Mouse (Mus musculus) cerebellum, postnatal 36 days (tissue): ENCODE measurements at regions not wholly inside any gene's neighbourhood (a gene's known extent, or its start where the extent isn't known, plus 50 kb on each side); places are given as distances from the start of the nearest gene placed in this dataset.

Experiments
- DNase-seq, 2 experiments: peaks; one replicate each; pipeline ENCODE4 v3.0.0; 2021 to 2022; ENCODE audit warnings: mixed read lengths in 2 of 2

DNA sequence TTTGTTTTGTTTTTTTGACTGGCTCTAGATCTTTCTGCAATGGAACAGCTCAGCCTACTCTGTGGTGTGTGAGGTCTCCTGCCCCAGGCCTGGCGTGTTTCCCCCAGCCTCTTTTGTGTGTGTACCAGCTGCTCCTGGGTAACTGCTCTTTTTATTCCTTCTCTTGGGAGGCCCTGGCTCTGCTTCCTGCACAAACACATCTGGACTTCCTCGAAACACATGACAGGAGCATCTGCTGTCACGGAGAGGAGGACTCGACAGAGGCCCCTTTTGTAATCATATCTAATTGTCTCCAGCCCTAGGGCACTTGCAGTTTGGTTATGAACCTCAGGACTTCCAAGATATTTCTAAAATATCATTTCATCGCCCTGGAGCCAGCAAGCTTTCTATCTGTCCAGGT, 79.5 kb upstream of the Sdk2 start:
- DNase-seq: no peak

DNA sequence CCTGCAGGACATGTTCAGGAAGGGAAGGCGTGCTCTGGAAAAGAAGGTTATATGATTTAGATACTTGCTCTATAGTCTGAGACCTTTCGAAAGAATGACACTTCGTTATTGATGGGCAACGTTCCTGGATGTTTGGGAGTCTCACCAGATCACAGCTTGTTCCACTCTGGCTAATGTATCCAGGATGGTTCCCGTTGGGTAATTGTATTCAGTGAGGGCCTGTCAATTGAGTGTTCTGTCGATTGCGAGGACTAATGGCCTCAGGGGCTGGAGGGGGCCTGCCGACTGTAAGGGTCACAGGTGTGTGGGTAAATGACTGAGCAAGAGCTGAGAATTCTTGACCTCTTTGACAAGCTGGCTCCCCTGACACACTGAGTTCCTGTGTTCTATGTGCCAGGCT, 62.4 kb upstream of the Sdk2 start:
- no peak for DNase-seq

DNA sequence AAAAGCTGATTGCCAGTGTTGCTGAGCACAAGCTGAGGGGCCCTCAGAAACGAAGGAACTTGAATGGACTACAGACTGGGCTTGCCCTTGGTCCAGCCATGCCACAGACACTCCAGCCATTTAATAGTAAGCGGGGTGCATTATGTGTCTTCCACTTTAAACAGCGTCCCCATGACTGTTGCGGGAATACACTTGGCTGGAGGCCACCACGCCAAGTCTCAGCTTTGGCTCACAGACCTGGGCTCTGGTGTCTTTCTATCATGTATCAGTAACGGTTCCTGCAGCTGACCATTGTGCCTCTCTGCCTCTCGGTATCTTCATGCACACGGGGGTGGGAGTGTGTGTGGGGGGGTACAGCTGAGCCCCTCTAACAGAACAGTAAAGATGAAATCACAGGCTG, 62.0 kb upstream of the Sdk2 start:
- DNase-seq: no peak

DNA sequence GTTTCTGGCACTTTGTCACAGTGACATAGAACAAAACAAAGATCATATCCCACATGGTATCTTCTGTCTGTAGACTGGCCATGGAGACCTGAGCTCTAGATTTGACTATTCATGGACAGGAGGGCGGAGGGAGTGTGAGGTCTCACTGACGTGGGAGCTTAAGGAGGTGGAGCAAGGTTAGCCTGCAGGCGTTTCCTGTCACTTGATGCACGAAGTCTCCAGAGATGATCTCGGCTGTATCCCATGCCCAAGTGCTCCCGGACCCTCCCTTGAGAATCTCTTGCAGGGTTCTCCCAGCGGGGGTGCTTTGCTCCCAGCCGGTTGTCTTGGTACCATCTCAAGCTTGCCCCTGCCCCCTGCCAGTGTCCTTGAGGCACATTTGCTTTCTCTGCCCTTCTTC, 60.6 kb upstream of the Sdk2 start:
- DNase-seq: no peak

DNA sequence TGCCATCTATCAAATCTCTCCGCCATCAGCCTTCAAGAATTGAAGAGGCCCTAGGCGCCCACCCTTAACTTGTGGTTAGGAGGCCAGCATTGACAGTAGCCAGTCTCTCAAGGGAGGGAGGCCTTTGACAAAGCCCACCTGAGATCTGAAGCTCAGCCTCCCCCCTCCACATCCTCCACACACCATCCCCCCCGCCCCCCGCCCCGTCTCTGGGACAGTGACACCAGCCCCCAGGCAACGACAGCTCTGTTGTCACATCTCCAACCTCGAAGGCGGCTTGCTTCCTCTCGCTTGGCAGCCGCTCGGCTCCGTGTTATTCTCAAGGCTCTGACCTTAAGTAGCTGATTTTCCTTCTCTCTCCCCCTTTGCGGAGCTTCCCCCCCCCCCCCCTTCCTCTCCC, 55.3 kb upstream of the Sdk2 start:
- DNase-seq: no peak

DNA sequence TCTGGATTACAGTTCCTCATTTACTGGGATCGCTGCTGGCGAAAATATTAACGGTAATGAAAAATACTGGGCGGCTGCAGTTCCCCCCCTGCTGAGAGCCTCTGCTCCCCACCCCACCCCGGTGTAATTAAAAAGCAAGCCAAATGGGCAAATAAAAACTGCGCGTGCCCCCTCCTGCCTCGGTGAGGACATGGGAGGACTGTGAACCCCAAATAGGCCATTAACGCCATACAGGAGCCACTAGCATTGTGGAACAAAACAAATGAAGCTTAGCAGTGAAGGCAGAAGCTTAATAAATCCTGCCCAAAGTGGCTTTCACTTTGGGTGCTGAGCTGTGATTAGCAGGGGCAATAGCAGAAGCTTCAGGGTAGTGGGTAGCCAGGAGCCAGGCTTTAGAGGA, 52.3 kb upstream of the Sdk2 start:
- DNase-seq: no peak
